Mouse (Mus musculus): ENCODE data around the gene Plcd1.
A peak's percentile ranks its signal among the peaks of the same experiment; 100 is the strongest.

Plcd1 gene

GRCm38 (mm10) chr9:119053964-119054576 is 39.2 kb downstream of the Plcd1 start:
- DNase-seq (ENCODE audit: low spot score): no peak

GRCm38 (mm10) chr9:119052154-119052944 is 41.0 kb downstream of the Plcd1 start, which contains the start of gene Vill:
Gene Vill, plus strand, starts transcription at chr9:119052778.
- no peak for DNase-seq (ENCODE audit: low spot score)

GRCm38 (mm10) chr9:119051158-119051557 is 42.1 kb downstream of the Plcd1 start:
- no peak for DNase-seq (ENCODE audit: low spot score)

- DNase-seq (ENCODE audit: low spot score): no peak
Observed at GRCm38 (mm10) chr9:119048182-119048903, 45.0 kb downstream of the Plcd1 start.

- no peak for DNase-seq (ENCODE audit: low spot score)
Observed at GRCm38 (mm10) chr9:119040101-119040775, 53.1 kb downstream of the Plcd1 start.

- DNase-seq (ENCODE audit: low spot score): no peak
Observed at GRCm38 (mm10) chr9:119038574-119038973, 54.7 kb downstream of the Plcd1 start.

- DNase-seq (ENCODE audit: low spot score): no peak
Observed at GRCm38 (mm10) chr9:119037076-119037730, 56.1 kb downstream of the Plcd1 start.

GRCm38 (mm10) chr9:119035836-119036235 is 57.5 kb downstream of the Plcd1 start:
- DNase-seq (ENCODE audit: low spot score): no peak

- DNase-seq (ENCODE audit: low spot score): no peak
Observed at GRCm38 (mm10) chr9:119034676-119035665, 58.3 kb downstream of the Plcd1 start.

- no peak for DNase-seq (ENCODE audit: low spot score)
Observed at GRCm38 (mm10) chr9:119034069-119034468, 59.2 kb downstream of the Plcd1 start.

- DNase-seq (ENCODE audit: low spot score): peak; percentile 54
Observed at GRCm38 (mm10) chr9:119033111-119033921, 60.0 kb downstream of the Plcd1 start.

GRCm38 (mm10) chr9:119032538-119032937 is 60.8 kb downstream of the Plcd1 start:
- no peak for DNase-seq (ENCODE audit: low spot score)

- no peak for DNase-seq (ENCODE audit: low spot score)
Observed at GRCm38 (mm10) chr9:119031772-119032171, 61.5 kb downstream of the Plcd1 start.

GRCm38 (mm10) chr9:119031038-119031437 is 62.3 kb downstream of the Plcd1 start:
- DNase-seq (ENCODE audit: low spot score): no peak

GRCm38 (mm10) chr9:119029568-119029967 is 63.7 kb downstream of the Plcd1 start:
- peak; percentile 72 for DNase-seq (ENCODE audit: low spot score)

- no peak for DNase-seq (ENCODE audit: low spot score)
Observed at GRCm38 (mm10) chr9:119028226-119029195, 64.8 kb downstream of the Plcd1 start.

GRCm38 (mm10) chr9:119027337-119027736 is 66.0 kb downstream of the Plcd1 start:
- no peak for DNase-seq (ENCODE audit: low spot score)

- no peak for DNase-seq (ENCODE audit: low spot score)
Observed at GRCm38 (mm10) chr9:119025832-119026331, 67.4 kb downstream of the Plcd1 start.

All from layer of hippocampus, adult 11-12 months (tissue).